Mouse (Mus musculus) adrenal gland, postnatal 4 days (tissue): ENCODE data around the gene Gm1979. TPM values are rescaled to one million over a fixed set of nuclear protein-coding genes. Genes with fewer than 3 reads are reported as not detected.
"Not testable (repeated sequence)": the region's sequence is repeated elsewhere in the genome, so short reads cannot be mapped to it uniquely, and the experiment has no call there.

Experiments used
- DNase-seq, 2 experiments: peaks; one replicate each; pipeline ENCODE4 v3.0.0; 2021 to 2022; ENCODE audit warnings: low spot score in 2 of 2, mixed read lengths in 2 of 2
- long read RNA-seq, 2 experiments: library from polyadenylated mRNA; stranded (forward); transcript quantifications; one replicate each; pipeline ENCODE4 v2.0.0; 2021
- total RNA-seq, 2 experiments: library from RNA; stranded (reverse); gene quantifications; 2 replicates each; pipeline ENCODE4 v1.2.3; 2021

The Gm1979 gene
- not detected for total RNA-seq
- long read RNA-seq, experiment 1, result 0 reads
- long read RNA-seq, experiment 2, result 0 reads

GRCm38 (mm10) chr5:26004698-26005097 is at the start of gene Gm1979:
TSS of gene Gm1979 (minus strand) at chr5:26004798.
- DNase-seq, result not testable (repeated sequence)

- not testable (repeated sequence) for DNase-seq
These were observed 34.9 kb upstream of the Gm1979 start, which contains the start of gene Speer4a for GRCm38 (mm10) chr5:26039458-26039857. TSS of gene Speer4a (minus strand) at chr5:26039558.

- not testable (repeated sequence) for DNase-seq
These were observed 18.2 kb upstream of the Gm1979 start, which contains the start of gene Gm5862 for GRCm38 (mm10) chr5:26022816-26023215. TSS of gene Gm5862 (minus strand) at chr5:26022916.

- not testable (repeated sequence) for DNase-seq
These were observed 3.1 kb upstream of the Gm1979 start for GRCm38 (mm10) chr5:26007697-26008096.

- DNase-seq, result peak; percentile 4 to 5
These were observed 2.5 kb upstream of the Gm1979 start for GRCm38 (mm10) chr5:26006937-26007695.

- not testable (repeated sequence) for DNase-seq
These were observed 16.0 kb downstream of the Gm1979 start, which contains the start of gene Gm21698 for GRCm38 (mm10) chr5:25988550-25988949. TSS of gene Gm21698 (minus strand) at chr5:25988650.

- DNase-seq, result not testable (repeated sequence)
These were observed 32.0 kb downstream of the Gm1979 start, which contains the start of gene Gm21680 for GRCm38 (mm10) chr5:25972563-25972962. TSS of gene Gm21680 (minus strand) at chr5:25972663.

GRCm38 (mm10) chr5:25957050-25957449 is 47.5 kb downstream of the Gm1979 start:
- not testable (repeated sequence) for DNase-seq

GRCm38 (mm10) chr5:25956611-25957010 is 48.0 kb downstream of the Gm1979 start:
- DNase-seq, result not testable (repeated sequence)

GRCm38 (mm10) chr5:25954317-25954716 is 50.3 kb downstream of the Gm1979 start, which contains the start of gene Gm21671:
TSS of gene Gm21671 (minus strand) at chr5:25954417.
- DNase-seq, result not testable (repeated sequence)

Other genes with a start within 250 kb of the Gm1979 start
- gene Actr3b, start 244.8 kb downstream of the Gm1979 start, total RNA-seq, result 10 to 100 TPM; 10.6 to 11.9 TPM
- not detected for gene Gm21663, start 62.4 kb downstream of the Gm1979 start, total RNA-seq
- gene Gm21671, start 50.4 kb downstream of the Gm1979 start, total RNA-seq, result not detected
- not detected for gene Gm21680, start 32.1 kb downstream of the Gm1979 start, total RNA-seq
- not detected for gene Gm21698, start 16.1 kb downstream of the Gm1979 start, total RNA-seq
- not detected for gene Gm5862, start 18.1 kb upstream of the Gm1979 start, total RNA-seq
- gene Speer4a, start 34.8 kb upstream of the Gm1979 start, total RNA-seq, result under 1 TPM; 0.08 to 0.14 TPM
- not detected for gene Gm7347, start 53.8 kb upstream of the Gm1979 start, total RNA-seq
- gene Gm10471, start 84.5 kb upstream of the Gm1979 start, total RNA-seq, result not detected
- gene 5031410I06Rik, start 100.6 kb upstream of the Gm1979 start, total RNA-seq, result not detected
- not detected for gene Gm10220, start 116.6 kb upstream of the Gm1979 start, total RNA-seq